Mouse (Mus musculus): Measurements from ENCODE around the gene Chrm3. TPM values are rescaled to one million over a fixed set of nuclear protein-coding genes. Genes with fewer than 3 reads are reported as not detected.

Chrm3 gene
- polyA plus RNA-seq, 1 experiment from 2014 or later = 1.2 TPM

DNA sequence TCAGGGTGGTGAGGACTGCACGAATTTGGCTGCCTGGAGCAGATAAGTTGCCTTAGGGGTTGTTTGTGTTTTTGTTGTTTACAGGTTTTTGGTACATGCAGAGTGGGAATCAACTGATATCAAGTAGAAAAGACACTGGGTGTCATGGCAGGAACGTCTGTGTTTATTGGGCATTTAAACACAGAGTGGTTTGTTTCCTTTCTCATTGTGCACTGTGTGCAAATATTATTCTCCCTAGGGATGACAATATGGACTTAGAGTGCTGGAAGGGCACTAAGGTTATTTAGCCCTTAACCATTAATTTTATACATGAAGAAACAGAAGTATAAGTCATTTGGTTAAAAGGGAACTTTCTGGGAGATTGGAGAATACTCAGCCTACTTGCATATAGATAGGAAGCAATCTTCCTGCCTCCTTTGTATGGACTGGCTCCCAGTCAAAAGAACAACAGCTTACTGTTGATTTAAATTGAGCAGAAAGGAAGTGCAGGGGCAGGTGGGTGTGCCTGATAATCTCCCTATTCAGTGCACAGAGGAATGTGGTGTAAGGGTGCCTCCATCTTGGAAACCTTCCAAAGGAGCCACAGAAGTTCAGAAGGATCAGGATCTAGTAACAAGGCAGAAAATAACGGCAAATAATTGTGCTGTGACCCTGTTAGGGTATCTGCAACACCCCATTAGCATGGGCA is 421.7 kb downstream of the Chrm3 start:
- no peaks in the 10 kb centered on the region for H3K27me3 ChIP-seq (ENCODE audit: control insufficient read depth, insufficient read depth, low read length)
- 0 out of 4 replicates have a peak, but pooled peaks cover 0 to 4% of the 10 kb centered on the region in 2 experiments for H3K4me1 ChIP-seq (ENCODE audit: control insufficient read depth in 2 of 2, insufficient read depth in 2 of 2, low read length in 2 of 2)
- peak overlapping the region; percentile 37 to 51 for H3K27ac ChIP-seq (replicated peaks in 1 of 2; ENCODE audit: control insufficient read depth in 1 of 2, insufficient read depth in 1 of 2, low read depth in 2 of 2, low read length in 2 of 2)
- H3K36me3 ChIP-seq (ENCODE audit: control insufficient read depth, insufficient read depth, low read length) = no peaks in the 10 kb centered on the region
- 45% methylated on average over 3 of the region's 3 CpGs for whole genome bisulfite sequencing
- no peak overlapping the region for H3K4me3 ChIP-seq (ENCODE audit: control insufficient read depth in 1 of 2, insufficient read depth in 1 of 2, low read depth in 1 of 2, low read length in 2 of 2)
- H3K9ac ChIP-seq (ENCODE audit: low read length) = no peak overlapping the region
- H3K9me3 ChIP-seq (ENCODE audit: control insufficient read depth, low read length) = peaks cover 3% of the 10 kb centered on the region; the same call in 1 of the 2 replicates
- peak; percentile 81 for ATAC-seq (ENCODE audit: insufficient number of reproducible peaks, insufficient read depth, low FRiP score, low read depth)
- H3K4me2 ChIP-seq (ENCODE audit: low read length) = no peak overlapping the region

DNA sequence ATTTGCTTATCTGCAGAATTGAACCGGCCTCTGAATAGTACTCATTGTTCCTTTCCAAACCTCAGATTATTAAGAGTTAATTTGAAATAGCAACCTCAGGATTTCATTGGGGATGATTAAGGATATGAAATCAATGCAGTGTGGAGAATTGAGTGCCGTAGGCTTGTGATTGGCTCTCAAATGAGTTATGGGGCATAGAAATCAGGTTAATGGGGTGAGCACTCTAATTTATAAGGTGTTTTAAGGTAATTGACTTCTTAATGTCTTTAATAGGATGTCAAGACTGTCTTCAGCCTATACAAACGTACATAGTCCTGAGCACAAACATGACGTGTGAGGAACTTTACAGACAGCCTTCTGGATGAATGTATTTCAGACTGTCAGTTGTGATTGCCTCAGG is 427.9 kb downstream of the Chrm3 start:
- H3K27me3 ChIP-seq (ENCODE audit: control insufficient read depth, insufficient read depth, low read length) = no peaks in the 10 kb centered on the region
- no peaks in the 10 kb centered on the region for H3K36me3 ChIP-seq (ENCODE audit: control insufficient read depth, insufficient read depth, low read length)
- no peaks in the 10 kb centered on the region for H3K4me1 ChIP-seq (ENCODE audit: control insufficient read depth in 2 of 2, insufficient read depth in 2 of 2, low read length in 2 of 2)
- no peak overlapping the region for H3K4me3 ChIP-seq (ENCODE audit: control insufficient read depth in 1 of 2, insufficient read depth in 1 of 2, low read depth in 1 of 2, low read length in 2 of 2)
- ATAC-seq (ENCODE audit: insufficient number of reproducible peaks, insufficient read depth, low FRiP score, low read depth) = no peak
- WGBS = 76% methylated on average over 4 of the region's 4 CpGs
- peaks cover 3% of the 10 kb centered on the region; the same call in 1 of the 2 replicates for H3K9me3 ChIP-seq (ENCODE audit: control insufficient read depth, low read length)
- H3K4me2 ChIP-seq (ENCODE audit: low read length) = no peak overlapping the region
- H3K9ac ChIP-seq (ENCODE audit: low read length) = no peak overlapping the region
- H3K27ac ChIP-seq (replicated peaks in 1 of 2; ENCODE audit: control insufficient read depth in 1 of 2, insufficient read depth in 1 of 2, low read depth in 2 of 2, low read length in 2 of 2) = no peak overlapping the region

DNA sequence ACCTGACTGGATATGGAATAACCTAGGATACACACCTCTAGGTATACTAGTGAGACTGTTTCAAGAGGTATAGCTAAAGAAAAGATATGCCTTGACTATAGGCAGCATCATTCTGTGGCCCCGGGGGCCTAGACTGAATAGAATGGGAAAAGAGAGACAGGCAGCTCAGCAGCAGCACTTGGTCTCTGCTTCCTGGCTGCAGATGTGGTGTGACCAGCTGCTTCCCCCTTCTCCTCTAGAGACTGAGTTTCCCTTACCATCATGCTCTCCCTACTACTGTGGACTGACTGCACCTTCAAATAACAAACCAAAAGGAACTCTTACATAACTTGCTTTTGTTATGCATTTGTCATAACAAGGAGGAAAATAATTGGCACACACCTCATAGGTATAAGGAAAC is 430.0 kb downstream of the Chrm3 start:
- Histone ChIP-seq H3K4me2 (ENCODE audit: low read length) (no peak overlapping the region), H3K9ac (ENCODE audit: low read length) (no peak overlapping the region), H3K27me3 (ENCODE audit: control insufficient read depth, insufficient read depth, low read length) (no peaks in the 10 kb centered on the region), H3K4me1 (ENCODE audit: control insufficient read depth in 2 of 2, insufficient read depth in 2 of 2, low read length in 2 of 2) (no peaks in the 10 kb centered on the region), H3K27ac (replicated peaks in 1 of 2; ENCODE audit: control insufficient read depth in 1 of 2, insufficient read depth in 1 of 2, low read depth in 2 of 2, low read length in 2 of 2) (no peak overlapping the region), H3K9me3 (ENCODE audit: control insufficient read depth, low read length) (peaks cover 3% of the 10 kb centered on the region; the same call in 1 of the 2 replicates), H3K36me3 (ENCODE audit: control insufficient read depth, insufficient read depth, low read length) (no peaks in the 10 kb centered on the region), H3K4me3 (ENCODE audit: control insufficient read depth in 1 of 2, insufficient read depth in 1 of 2, low read depth in 1 of 2, low read length in 2 of 2) (no peak overlapping the region)
- WGBS = 82% methylated on average over 1 of the region's 1 CpGs
- no peak for ATAC-seq (ENCODE audit: insufficient number of reproducible peaks, insufficient read depth, low FRiP score, low read depth)

DNA sequence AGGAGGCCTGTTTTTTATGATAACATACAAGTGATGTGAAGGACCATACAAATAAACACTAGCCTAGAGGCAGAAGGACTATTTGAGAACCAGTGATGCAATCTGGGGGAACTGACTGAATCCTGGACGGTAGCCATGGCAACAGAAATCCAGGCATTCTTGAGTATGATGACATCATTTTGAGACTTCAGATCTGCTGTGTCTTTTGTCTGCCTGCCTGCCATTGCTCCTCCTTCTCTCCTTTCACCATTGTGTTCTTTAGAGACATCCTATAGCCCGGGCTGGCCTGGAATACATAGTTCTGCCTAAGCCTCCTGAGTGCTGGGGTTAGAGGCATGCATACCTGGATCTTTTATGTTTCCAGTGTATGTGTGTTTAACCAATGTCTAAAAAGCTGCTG is 430.7 kb downstream of the Chrm3 start:
- Histone ChIP-seq H3K9me3 (ENCODE audit: control insufficient read depth, low read length) (peaks cover 3% of the 10 kb centered on the region; the same call in 1 of the 2 replicates), H3K27ac (replicated peaks in 1 of 2; ENCODE audit: control insufficient read depth in 1 of 2, insufficient read depth in 1 of 2, low read depth in 2 of 2, low read length in 2 of 2) (no peak overlapping the region), H3K4me2 (ENCODE audit: low read length) (no peak overlapping the region), H3K4me1 (ENCODE audit: control insufficient read depth in 2 of 2, insufficient read depth in 2 of 2, low read length in 2 of 2) (no peaks in the 10 kb centered on the region), H3K27me3 (ENCODE audit: control insufficient read depth, insufficient read depth, low read length) (no peaks in the 10 kb centered on the region), H3K36me3 (ENCODE audit: control insufficient read depth, insufficient read depth, low read length) (no peaks in the 10 kb centered on the region), H3K4me3 (ENCODE audit: control insufficient read depth in 1 of 2, insufficient read depth in 1 of 2, low read depth in 1 of 2, low read length in 2 of 2) (no peak overlapping the region), H3K9ac (ENCODE audit: low read length) (no peak overlapping the region)
- WGBS = 64% methylated on average over 2 of the region's 2 CpGs
- ATAC-seq (ENCODE audit: insufficient number of reproducible peaks, insufficient read depth, low FRiP score, low read depth) = no peak

DNA sequence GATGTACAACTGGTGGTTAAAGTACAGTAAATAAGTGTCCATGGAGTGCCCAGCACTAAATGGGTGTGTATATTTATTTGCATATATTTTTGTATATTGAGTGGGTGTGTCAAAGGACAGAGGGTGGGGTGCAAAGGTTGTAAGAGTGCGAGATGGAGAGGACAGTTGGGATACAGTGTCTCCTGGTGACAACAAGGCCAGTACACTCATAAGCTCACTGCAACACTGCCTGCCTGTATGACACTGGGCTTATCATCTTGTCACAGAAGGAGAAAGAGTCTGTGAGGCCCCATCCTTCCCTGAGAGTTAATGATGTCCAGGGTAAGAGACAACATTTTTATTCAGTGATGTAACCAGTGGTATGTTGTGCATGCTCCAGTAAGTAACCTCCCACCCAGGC is 439.5 kb downstream of the Chrm3 start:
- Histone ChIP-seq H3K4me1 (ENCODE audit: control insufficient read depth in 2 of 2, insufficient read depth in 2 of 2, low read length in 2 of 2) (no peaks in the 10 kb centered on the region), H3K27me3 (ENCODE audit: control insufficient read depth, insufficient read depth, low read length) (no peaks in the 10 kb centered on the region), H3K36me3 (ENCODE audit: control insufficient read depth, insufficient read depth, low read length) (no peaks in the 10 kb centered on the region), H3K9ac (ENCODE audit: low read length) (no peak overlapping the region), H3K27ac (replicated peaks in 1 of 2; ENCODE audit: control insufficient read depth in 1 of 2, insufficient read depth in 1 of 2, low read depth in 2 of 2, low read length in 2 of 2) (no peak overlapping the region), H3K4me2 (ENCODE audit: low read length) (no peak overlapping the region), H3K9me3 (ENCODE audit: control insufficient read depth, low read length) (no peaks in the 10 kb centered on the region), H3K4me3 (ENCODE audit: control insufficient read depth in 1 of 2, insufficient read depth in 1 of 2, low read depth in 1 of 2, low read length in 2 of 2) (no peak overlapping the region)
- WGBS = 75% methylated on average over 1 of the region's 1 CpGs
- no peak for ATAC-seq (ENCODE audit: insufficient number of reproducible peaks, insufficient read depth, low FRiP score, low read depth)

DNA sequence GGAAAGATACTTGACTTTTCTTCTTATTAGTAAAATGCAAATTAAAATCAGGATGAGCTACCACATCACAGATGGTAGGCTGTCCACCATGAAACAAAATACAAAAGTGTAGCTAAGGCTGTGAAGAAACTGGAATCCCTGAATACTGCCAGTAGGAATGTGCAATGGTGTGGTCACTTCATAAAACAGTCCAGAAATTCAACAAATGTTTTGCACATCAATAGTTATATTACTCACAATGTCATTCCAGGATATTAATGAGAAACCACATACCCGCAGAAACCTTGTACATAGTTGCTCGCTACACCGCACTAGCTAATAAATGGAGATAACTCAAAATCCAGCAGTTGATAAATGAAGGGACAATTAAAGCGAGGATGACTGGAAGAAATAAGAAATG is 447.9 kb downstream of the Chrm3 start:
- Histone ChIP-seq H3K4me3 (ENCODE audit: control insufficient read depth in 1 of 2, insufficient read depth in 1 of 2, low read depth in 1 of 2, low read length in 2 of 2) (no peak overlapping the region), H3K9me3 (ENCODE audit: control insufficient read depth, low read length) (no peaks in the 10 kb centered on the region), H3K36me3 (ENCODE audit: control insufficient read depth, insufficient read depth, low read length) (no peaks in the 10 kb centered on the region), H3K9ac (ENCODE audit: low read length) (no peak overlapping the region), H3K27ac (replicated peaks in 1 of 2; ENCODE audit: control insufficient read depth in 1 of 2, insufficient read depth in 1 of 2, low read depth in 2 of 2, low read length in 2 of 2) (no peak overlapping the region), H3K4me1 (ENCODE audit: control insufficient read depth in 2 of 2, insufficient read depth in 2 of 2, low read length in 2 of 2) (no peaks in the 10 kb centered on the region), H3K27me3 (ENCODE audit: control insufficient read depth, insufficient read depth, low read length) (no peaks in the 10 kb centered on the region), H3K4me2 (ENCODE audit: low read length) (no peak overlapping the region)
- 87% methylated on average over 4 of the region's 4 CpGs for WGBS
- no peak for ATAC-seq (ENCODE audit: insufficient number of reproducible peaks, insufficient read depth, low FRiP score, low read depth)

DNA sequence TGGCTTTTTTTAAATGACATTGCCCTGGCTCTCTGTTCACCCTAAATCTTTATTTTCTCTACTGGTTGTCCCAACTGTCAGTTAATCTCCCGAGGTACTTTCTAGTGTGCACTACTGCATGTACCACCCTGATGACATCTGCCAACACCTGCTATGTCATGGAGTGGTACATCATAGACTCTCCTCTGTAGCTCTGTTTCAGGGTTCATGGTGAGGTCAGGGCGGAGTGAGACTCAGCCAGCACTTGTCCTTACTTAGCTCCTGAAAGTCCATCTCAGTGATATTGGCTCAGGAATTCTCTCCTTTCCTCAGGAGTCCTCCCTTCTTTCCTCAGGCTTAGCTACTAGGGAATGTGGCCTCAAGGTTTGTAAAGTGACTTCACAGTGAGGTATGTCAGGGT is 451.9 kb downstream of the Chrm3 start:
- peaks cover 6% of the 10 kb centered on the region; the same call in 1 of the 2 replicates for H3K9me3 ChIP-seq (ENCODE audit: control insufficient read depth, low read length)
- H3K4me1 ChIP-seq (ENCODE audit: control insufficient read depth in 2 of 2, insufficient read depth in 2 of 2, low read length in 2 of 2) = no peaks in the 10 kb centered on the region; a peak in 2 of 4 replicates
- WGBS = 41% methylated on average over 2 of the region's 2 CpGs
- no peak overlapping the region for H3K27ac ChIP-seq (replicated peaks in 1 of 2; ENCODE audit: control insufficient read depth in 1 of 2, insufficient read depth in 1 of 2, low read depth in 2 of 2, low read length in 2 of 2)
- no peak overlapping the region for H3K9ac ChIP-seq (ENCODE audit: low read length)
- no peaks in the 10 kb centered on the region for H3K36me3 ChIP-seq (ENCODE audit: control insufficient read depth, insufficient read depth, low read length)
- H3K4me2 ChIP-seq (ENCODE audit: low read length) = no peak overlapping the region
- no peak overlapping the region for H3K4me3 ChIP-seq (ENCODE audit: control insufficient read depth in 1 of 2, insufficient read depth in 1 of 2, low read depth in 1 of 2, low read length in 2 of 2)
- no peaks in the 10 kb centered on the region for H3K27me3 ChIP-seq (ENCODE audit: control insufficient read depth, insufficient read depth, low read length)
- ATAC-seq (ENCODE audit: insufficient number of reproducible peaks, insufficient read depth, low FRiP score, low read depth) = no peak

DNA sequence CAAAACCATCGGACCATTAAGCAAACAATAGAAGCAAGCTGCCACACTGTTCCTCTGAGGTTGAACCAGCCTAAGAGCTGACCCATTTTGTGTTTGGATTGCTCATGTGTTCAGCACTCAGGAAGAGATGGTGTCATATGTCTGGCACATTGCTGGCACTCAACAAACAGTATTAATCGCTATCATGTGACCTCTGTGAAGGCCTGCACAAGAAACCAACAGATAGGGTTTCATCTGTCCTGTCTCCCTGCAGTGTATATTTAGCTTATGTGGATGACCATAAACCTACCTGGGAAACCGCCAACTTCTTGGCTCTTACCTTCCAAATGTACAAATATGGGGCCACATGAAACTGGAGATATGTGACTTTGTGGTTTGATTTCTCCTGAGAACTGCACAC is 453.4 kb downstream of the Chrm3 start:
- Histone ChIP-seq H3K4me2 (ENCODE audit: low read length) (no peak overlapping the region), H3K27me3 (ENCODE audit: control insufficient read depth, insufficient read depth, low read length) (no peaks in the 10 kb centered on the region), H3K36me3 (ENCODE audit: control insufficient read depth, insufficient read depth, low read length) (no peaks in the 10 kb centered on the region), H3K4me3 (ENCODE audit: control insufficient read depth in 1 of 2, insufficient read depth in 1 of 2, low read depth in 1 of 2, low read length in 2 of 2) (no peak overlapping the region), H3K9ac (ENCODE audit: low read length) (no peak overlapping the region), H3K9me3 (ENCODE audit: control insufficient read depth, low read length) (peaks cover 8% of the 10 kb centered on the region; the same call in 1 of the 2 replicates), H3K4me1 (ENCODE audit: control insufficient read depth in 2 of 2, insufficient read depth in 2 of 2, low read length in 2 of 2) (no peaks in the 10 kb centered on the region; a peak in 2 of 4 replicates), H3K27ac (replicated peaks in 1 of 2; ENCODE audit: control insufficient read depth in 1 of 2, insufficient read depth in 1 of 2, low read depth in 2 of 2, low read length in 2 of 2) (no peak overlapping the region; a peak in 1 of 4 replicates)
- ATAC-seq (ENCODE audit: insufficient number of reproducible peaks, insufficient read depth, low FRiP score, low read depth) = no peak
- 60% methylated on average over 3 of the region's 3 CpGs for WGBS
